Mouse (Mus musculus) kidney, postnatal 0 days (tissue): ENCODE results near the gene Zfp87. TPM values are rescaled to one million over a fixed set of nuclear protein-coding genes. Genes with fewer than 3 reads are reported as not detected.
A peak's percentile ranks its signal among the peaks of the same experiment; 100 is the strongest.

Source experiments
- ATAC-seq: fragments of 200-750 bp; cut with Nextera tagmentation; replicated peaks from 2 replicates; pipeline ENCODE4 v1.8.0; 2017; ENCODE audit warnings: low read depth, moderate number of reproducible peaks, moderate TSS enrichment, moderate library complexity; ENCODE audit not compliant: low FRiP score
- DNase-seq: peaks from one replicate; pipeline ENCODE4 v3.0.0-alpha.2; 2016; ENCODE audit warnings: low spot score
- H3K27ac ChIP-seq: fragments of 300-500 bp; sonication (generic); 2 replicates; pipeline ENCODE4 v1.5.1; 2014; ENCODE audit warnings: mild to moderate bottlenecking
- H3K27me3 ChIP-seq: fragments of 300-500 bp; sonication (generic); 2 replicates; pipeline ENCODE4 v1.6.1; 2014; ENCODE audit warnings: low read length, mixed read lengths; ENCODE audit not compliant: insufficient read depth
- H3K36me3 ChIP-seq: fragments of 300-500 bp; sonication (generic); 2 replicates; pipeline ENCODE4 v1.6.1; 2014; ENCODE audit warnings: low read length, mixed read lengths; ENCODE audit not compliant: insufficient read depth
- H3K4me1 ChIP-seq: fragments of 300-500 bp; sonication (generic); replicated peaks from 2 replicates; pipeline ENCODE4 v1.6.1; 2014; ENCODE audit warnings: antibody characterized with exemption, low read length, mixed read lengths; ENCODE audit not compliant: insufficient read depth
- H3K4me2 ChIP-seq: fragments of 300-500 bp; sonication (generic); 2 replicates; pipeline ENCODE4 v1.6.1; 2014; ENCODE audit warnings: mild to moderate bottlenecking, low read length, moderate library complexity, mixed read lengths
- H3K4me3 ChIP-seq: fragments of 300-500 bp; sonication (generic); replicated peaks from 2 replicates; pipeline ENCODE4 v1.5.1; 2014; ENCODE audit warnings: low read depth, low read length
- H3K9ac ChIP-seq: fragments of 300-500 bp; sonication (generic); 2 replicates; pipeline ENCODE4 v1.6.1; 2014; ENCODE audit warnings: low read depth, low read length
- H3K9me3 ChIP-seq: fragments of 300-500 bp; sonication (generic); replicated peaks from 2 replicates; pipeline ENCODE4 v1.6.1; 2016; ENCODE audit warnings: low read length, inconsistent platforms, mixed read lengths
- CTCF ChIP-seq: IDR thresholded peaks from 2 replicates; pipeline ENCODE4 v1.5.1; 2016; ENCODE audit warnings: antibody characterized with exemption, low read depth, mild to moderate bottlenecking, moderate library complexity
- WGBS: fragments of 180-500 bp; shearing (Covaris S2); extraction: QIAGEN DNeasy Blood & Tissue Kit; methylation state at CpG from one replicate; pipeline ENCODE4 v1.1.7; 2014; 5-methylcytosine and 5-hydroxymethylcytosine counted together
- polyA plus RNA-seq: library from polyadenylated mRNA; unstranded; fragments of >200 nt; fragmentation: Nextera tagmentation; extraction: Ambion mirVana; gene quantifications from 2 replicates; pipeline ENCODE4 v1.2.1, GENCODE M21; 2015

The Zfp87 gene
- 30.4 and 38.3 TPM in 2 replicates for polyA plus RNA-seq

- Histone ChIP-seq H3K36me3 (0 out of 2 replicates have a peak, but pooled peaks cover 1% of the 10 kb centered on the region), H3K4me1 (0 out of 2 replicates have a peak, but pooled peaks cover 4% of the 10 kb centered on the region), H3K4me3 (peak within 1 kb of the TSS; percentile 74), H3K27me3 (no peaks in the 10 kb centered on the region), H3K27ac (peak within 1 kb of the TSS; percentile 63; the same call in 1 of the 2 replicates), H3K9ac (peak within 1 kb of the TSS; percentile 75), H3K9me3 (no peaks in the 10 kb centered on the region), H3K4me2 (peak within 1 kb of the TSS; percentile 66)
- DNase-seq = peak; percentile 99
- no peak for TF ChIP-seq CTCF
- ATAC-seq = peak; percentile 98
- WGBS = under 1% methylated on average over 27 of the region's 27 CpGs
Observed at GRCm38 (mm10) chr13:67525753-67526410, at the start of gene Zfp87, which contains the start of gene Gm26965. TSS of gene Zfp87 (minus strand) at chr13:67526177. TSS of gene Gm26965 (minus strand) at chr13:67526151.

- Histone ChIP-seq H3K36me3 (no peaks in the 10 kb centered on the region), H3K4me1 (no peaks in the 10 kb centered on the region), H3K27me3 (no peaks in the 10 kb centered on the region), H3K4me3 (no peak overlapping the region), H3K9ac (no peak overlapping the region), H3K27ac (no peak overlapping the region), H3K9me3 (no peaks in the 10 kb centered on the region), H3K4me2 (no peak overlapping the region)
- 80% methylated on average over 5 of the region's 5 CpGs for WGBS
- DNase-seq = no peak
- TF ChIP-seq CTCF = no peak
- no peak for ATAC-seq
Observed at GRCm38 (mm10) chr13:67572591-67573189, 46.7 kb upstream of the Zfp87 start.

- no peak for ATAC-seq
- H3K4me3 ChIP-seq = peak within 1 kb of the TSS; percentile 92
- no peak for TF ChIP-seq CTCF
- H3K27ac ChIP-seq = peak within 1 kb of the TSS; percentile 91
- DNase-seq = no peak
- H3K27me3 ChIP-seq = no peaks in the 10 kb centered on the region
- no peaks in the 10 kb centered on the region for H3K36me3 ChIP-seq
- no peaks in the 10 kb centered on the region for H3K9me3 ChIP-seq
- peak within 1 kb of the TSS; percentile 67 for H3K4me2 ChIP-seq
- WGBS = 86% methylated on average over 4 of the region's 4 CpGs
- peak within 1 kb of the TSS; percentile 85 for H3K9ac ChIP-seq
- H3K4me1 ChIP-seq = peaks cover 7% of the 10 kb centered on the region; the same call in 1 of the 2 replicates
Observed at GRCm38 (mm10) chr13:67553730-67554129, 27.8 kb upstream of the Zfp87 start, which contains the start of gene Zfp748. TSS of gene Zfp748 (minus strand) at chr13:67553830.

- WGBS = under 1% methylated on average over 44 of the region's 44 CpGs
- no peak for TF ChIP-seq CTCF
- Histone ChIP-seq H3K4me2 (peak overlapping the region; percentile 67), H3K9ac (peak overlapping the region; percentile 85), H3K4me1 (peaks cover 7% of the 10 kb centered on the region; the same call in 1 of the 2 replicates), H3K36me3 (no peaks in the 10 kb centered on the region), H3K4me3 (peak overlapping the region; percentile 92), H3K27ac (peak overlapping the region; percentile 91), H3K9me3 (no peaks in the 10 kb centered on the region), H3K27me3 (no peaks in the 10 kb centered on the region)
- peak; percentile 92 for DNase-seq
- ATAC-seq = peak; percentile 98
Observed at GRCm38 (mm10) chr13:67552505-67553346, 26.7 kb upstream of the Zfp87 start.

- Histone ChIP-seq H3K36me3 (peaks cover 22% of the 10 kb centered on the region), H3K27ac (no peak overlapping the region)
- 74% methylated on average over 1 of the region's 1 CpGs for WGBS
Observed at GRCm38 (mm10) chr13:67545941-67546340, 20.0 kb upstream of the Zfp87 start.

More at GRCm38 (mm10) chr13:67545941-67546340, 20.0 kb upstream of the Zfp87 start:
- no peak overlapping the region for H3K4me2 ChIP-seq
- H3K9me3 ChIP-seq = no peaks in the 10 kb centered on the region
- H3K4me1 ChIP-seq = no peaks in the 10 kb centered on the region
- no peak for ATAC-seq
- DNase-seq = no peak
- H3K27me3 ChIP-seq = no peaks in the 10 kb centered on the region
- TF ChIP-seq CTCF = no peak
- no peak overlapping the region for H3K9ac ChIP-seq
- H3K4me3 ChIP-seq = no peak overlapping the region
